Mouse (Mus musculus) spleen, postnatal 4 days (tissue): ENCODE data around the gene Blvra.
"Not testable (repeated sequence)": the region's sequence is repeated elsewhere in the genome, so short reads cannot be mapped to it uniquely, and the experiment has no call there.

Source experiments
- DNase-seq, 2 experiments: peaks; one replicate each; pipeline ENCODE4 v3.0.0; 2022; ENCODE audit warnings: low spot score in 2 of 2

Gene Blvra

DNA sequence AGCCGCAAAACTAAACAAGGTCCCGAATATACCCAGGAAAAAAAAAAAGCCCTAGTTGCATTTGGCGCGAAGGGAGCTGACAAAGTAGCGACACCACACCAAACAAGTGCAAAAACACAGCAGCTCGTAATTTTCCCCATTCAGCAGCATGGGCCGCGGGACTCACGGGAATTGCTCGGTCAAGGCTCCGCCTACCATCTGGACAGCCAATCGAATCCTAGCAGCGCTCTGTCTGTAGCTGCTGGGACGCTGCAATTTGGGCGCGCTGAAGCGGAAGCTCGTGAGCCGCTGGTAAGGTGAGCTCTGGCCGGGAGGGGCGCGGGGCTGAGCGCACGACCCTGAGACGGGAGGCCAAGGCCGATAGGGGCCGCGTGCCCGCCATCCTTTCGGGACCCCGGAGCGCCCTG lies at the start of gene Blvra:
Gene Blvra, plus strand, starts transcription at position 231 of the 407 bp plus-strand sequence.
- peak; percentile 87 to 92 for DNase-seq

DNA sequence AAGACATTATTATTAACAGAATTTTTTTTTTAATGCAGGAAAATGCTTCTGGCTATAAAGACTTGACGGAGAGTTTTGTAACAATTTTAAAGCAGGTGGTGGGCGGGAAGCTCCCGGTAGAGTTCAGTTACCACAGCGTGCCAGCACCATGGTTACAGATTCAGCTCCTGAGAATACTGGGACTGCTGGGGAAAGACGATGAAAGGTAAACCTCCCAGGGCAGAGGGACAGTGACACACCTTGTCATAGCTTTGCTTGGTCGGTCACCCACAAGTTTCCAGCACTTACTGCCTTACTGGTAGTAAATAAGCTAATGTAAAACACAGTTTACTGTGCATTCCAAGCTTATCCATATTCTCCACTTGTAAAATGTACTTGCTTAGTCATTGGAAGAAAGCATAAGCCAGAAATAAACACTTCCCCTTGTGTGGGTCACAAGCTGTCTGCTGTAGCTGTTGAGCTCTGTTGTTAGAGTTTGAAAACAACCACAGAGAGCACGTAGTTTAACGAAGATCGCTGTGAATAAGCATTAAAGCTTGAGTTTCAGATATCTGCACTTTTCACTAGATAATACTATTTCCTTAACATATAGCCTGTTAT lies 35.4 kb upstream of the Blvra start:
- DNase-seq: no peak

DNA sequence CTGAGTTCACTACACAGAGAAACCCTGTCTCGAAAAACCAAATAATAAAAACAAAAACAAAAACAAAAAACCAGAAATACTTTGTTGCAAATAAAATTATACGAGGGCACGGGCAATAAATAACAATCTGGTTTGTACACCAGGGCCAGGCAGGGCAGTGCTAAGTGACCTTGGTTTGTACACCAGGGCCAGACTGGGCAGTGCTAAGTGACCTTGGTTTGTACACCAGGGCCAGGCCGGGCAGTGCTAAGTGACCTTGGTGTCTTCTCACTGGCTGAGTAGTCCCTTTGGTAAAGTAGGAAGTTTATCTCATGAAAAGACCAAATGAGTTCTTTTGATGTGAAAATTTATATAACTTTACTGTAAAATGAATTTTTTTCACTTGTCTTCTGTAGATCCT lies 33.2 kb upstream of the Blvra start:
- no peak for DNase-seq

DNA sequence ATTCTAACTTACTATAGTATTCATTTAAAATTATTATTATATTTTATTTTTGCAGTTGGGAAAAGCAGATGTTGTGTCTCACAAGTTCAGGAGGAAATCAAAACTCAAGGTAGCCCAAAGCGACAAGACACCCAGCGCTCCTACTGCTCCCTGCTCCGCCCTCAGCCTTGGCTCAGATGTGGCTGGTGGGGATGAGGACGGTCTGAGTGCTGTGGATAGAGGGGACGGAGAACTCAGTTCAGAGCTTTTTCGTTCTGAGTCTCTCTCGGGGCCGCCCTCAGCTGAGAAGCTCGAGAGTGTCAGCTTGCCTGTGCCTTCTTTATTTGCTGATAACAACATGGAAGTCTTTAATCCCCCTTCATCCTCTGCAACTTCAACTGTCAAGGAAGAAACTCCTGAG lies 9.0 kb upstream of the Blvra start:
- DNase-seq: peak in 1 of 2 experiments; percentile 54

DNA sequence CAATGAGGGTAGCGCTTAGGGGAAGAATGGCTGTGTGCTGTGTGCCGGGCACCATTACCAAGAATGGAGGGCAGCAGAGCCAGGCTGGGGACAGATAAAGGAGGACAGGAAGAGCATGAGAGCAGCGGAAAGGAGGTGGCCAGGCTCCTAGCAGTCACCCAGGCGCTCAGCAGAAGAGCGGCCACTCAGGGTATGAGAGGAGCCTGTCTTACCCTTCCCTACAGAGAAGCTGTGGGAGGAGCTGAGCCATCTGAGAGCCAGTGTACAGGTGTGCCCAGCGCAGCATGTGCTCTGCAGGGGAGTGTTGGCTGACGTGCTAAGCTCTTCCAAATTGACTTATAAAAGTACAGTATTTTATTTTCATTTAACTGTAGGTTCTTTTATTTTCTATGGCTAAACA lies 1.7 kb upstream of the Blvra start:
- peak in 1 of 2 experiments; percentile 55 for DNase-seq

DNA sequence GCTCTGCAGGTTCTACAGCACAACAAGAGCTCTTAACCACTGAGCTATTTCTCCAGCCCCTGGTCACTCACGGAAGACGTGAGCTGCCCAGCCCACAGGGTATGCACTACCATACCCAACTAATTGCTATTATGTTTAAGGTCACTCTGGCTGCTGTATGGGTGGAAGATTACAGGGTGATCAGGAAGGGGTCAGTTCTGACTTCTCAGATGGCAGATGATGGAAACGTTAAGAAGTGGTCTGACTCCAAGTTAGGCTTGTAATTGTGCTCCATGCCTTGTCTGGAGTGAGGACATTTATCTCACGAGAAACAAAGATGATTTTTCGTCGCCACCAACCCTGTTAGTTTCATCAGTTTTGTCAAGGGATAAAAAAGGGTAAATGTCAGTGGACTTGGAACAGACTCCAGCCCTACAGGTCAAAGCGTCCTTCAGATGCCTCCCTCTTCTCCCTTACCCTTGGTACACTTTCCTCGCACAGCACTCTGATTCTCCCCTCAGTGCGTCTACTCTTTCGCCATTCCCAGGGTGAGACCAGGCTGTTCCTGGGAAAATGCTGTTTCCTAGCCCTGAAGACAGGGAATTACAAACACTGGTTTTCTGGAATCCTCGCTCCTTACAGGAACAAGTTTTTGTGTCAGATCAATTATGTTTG lies 557 bp upstream of the Blvra start:
- peak in 1 of 2 experiments; percentile 56 for DNase-seq

DNA sequence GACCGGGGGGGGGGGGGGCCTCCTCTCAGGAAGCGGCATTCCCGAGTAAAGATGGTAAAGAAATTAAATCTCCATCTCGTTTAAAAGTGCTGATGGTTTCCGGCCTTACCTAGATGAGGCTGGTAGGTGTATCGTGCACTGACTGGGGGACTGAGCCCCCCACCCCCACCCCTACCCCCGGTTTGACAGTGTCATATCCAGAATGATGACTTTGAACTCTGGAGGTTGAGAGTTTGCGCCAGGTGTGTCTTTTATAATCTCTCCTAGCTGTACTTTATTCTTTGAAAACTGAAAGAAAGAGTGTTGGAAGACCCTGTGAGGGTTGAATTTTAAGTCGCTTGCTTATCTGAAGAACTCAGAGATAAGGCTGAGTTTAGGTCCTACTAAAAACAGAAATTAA lies 414 bp downstream of the Blvra start:
- no peak for DNase-seq

DNA sequence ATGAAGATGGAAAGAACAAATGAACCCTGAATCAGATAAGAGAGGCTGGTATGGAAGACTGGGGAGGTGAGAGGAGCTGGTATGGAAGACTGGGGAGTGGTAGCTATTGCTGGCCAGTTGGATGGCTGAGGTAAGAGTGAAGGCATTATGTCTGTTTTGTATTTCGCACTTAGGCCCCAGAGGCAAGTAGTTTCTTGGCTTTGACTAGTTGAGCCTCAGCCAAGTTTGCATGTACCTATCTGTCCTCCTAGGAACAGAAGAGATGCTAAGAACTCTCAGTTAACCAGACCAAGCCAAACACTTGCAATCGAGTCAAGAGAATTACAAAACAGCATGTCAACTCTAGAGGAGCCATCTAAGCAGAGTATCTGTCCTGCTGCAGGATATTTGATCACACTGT lies 3.7 kb downstream of the Blvra start:
- no peak for DNase-seq

DNA sequence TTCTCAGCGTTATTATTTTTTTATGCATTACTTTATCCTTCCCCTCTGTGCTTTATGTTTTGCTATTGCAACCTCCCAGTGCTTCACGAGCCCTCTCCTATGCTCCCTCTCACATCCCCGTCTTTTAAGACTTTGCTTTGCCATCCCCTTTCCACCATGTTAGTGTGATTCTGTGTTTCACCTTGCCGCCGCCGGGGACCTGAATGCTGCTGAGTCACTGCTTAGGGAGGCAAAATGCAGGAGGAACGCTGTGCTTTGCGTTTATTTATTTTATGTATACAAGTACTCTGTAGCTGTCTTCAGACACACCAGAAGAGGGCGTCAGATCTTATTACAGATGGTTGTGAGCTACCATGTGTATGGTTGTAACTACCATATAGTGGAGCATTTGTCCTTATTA lies 7.1 kb downstream of the Blvra start:
- no peak for DNase-seq

DNA sequence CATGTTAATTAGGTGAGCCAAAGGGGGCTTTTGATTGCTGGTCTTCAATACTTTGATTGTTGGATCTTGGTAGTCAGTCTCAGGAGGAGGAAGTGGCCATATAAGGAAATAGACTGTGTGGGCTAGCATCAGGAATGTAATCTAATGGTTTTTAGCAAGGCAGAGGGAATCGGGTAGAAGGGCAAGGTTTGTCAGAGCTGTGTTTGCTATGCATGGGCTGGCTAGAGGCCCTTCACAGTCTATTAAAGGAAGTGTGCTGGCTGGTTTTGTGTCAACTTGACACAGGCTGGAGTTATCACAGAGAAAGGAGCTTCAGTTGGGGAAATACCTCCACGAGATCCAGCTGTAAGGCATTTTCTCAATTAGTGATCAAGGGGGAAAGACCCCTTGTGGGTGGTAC lies 8.6 kb downstream of the Blvra start:
- not testable (repeated sequence) for DNase-seq

DNA sequence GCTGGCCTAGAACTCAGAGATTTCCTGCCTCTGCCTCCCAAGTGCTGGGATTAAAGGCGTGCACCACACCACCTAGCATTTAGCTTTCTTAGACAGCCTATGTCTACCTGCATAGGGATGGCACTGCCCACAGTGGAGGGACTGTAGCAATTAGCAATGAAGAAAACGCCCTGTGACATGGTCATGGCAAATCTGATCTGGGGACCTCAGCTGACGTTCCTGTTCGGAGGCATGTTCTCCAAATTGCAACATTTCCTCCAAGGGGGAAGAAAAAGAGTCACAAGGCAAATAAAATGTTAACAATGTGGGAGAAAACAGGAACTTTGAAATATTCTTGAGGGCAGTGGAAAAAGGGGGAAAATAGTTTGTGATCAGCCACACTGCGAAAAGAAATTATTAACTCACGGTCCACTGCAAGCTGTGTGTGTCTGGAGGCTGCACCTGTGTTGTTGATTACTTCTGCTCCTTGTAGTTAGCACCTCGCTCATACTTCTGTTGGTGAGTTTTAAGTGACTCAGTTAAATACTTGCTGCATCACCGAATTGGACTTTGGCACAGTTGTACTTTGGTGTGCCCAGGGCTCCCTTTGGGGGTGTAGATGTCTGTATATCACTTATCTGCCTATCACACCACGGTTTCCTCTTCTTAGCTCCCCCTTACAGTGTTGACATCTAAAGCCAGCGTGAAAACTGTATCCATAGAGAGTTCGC lies 9.6 kb downstream of the Blvra start:
- DNase-seq: no peak

DNA sequence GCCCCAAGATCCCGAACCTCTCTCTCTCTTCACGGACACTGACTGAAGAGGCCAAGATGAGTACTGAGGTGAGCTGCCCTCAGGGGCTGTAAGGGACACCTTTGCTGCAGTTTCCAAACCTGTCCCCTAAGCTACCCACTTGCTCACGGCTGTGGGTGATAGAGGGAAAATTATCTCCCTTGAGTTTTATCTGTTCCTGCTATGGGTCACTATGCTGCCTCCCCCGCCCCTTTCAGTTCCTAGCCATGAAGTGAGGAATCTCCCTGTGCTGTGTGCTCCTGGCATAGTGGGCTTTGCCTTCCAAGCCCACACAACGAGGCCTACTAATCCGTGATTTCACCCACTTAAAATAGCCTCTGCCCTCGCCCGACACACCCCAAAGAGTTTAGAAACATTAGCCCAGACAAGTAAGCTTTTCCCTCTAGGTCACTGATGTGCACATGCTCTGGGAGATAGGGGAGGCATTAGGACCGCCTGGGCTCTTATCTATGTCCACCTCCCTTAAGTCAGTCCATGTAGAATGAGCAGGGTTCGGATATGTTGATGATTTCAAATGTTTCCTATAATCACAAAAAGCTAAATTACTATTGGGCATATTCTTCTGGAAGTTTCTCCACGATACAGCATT lies 10.2 kb downstream of the Blvra start:
- DNase-seq: no peak

DNA sequence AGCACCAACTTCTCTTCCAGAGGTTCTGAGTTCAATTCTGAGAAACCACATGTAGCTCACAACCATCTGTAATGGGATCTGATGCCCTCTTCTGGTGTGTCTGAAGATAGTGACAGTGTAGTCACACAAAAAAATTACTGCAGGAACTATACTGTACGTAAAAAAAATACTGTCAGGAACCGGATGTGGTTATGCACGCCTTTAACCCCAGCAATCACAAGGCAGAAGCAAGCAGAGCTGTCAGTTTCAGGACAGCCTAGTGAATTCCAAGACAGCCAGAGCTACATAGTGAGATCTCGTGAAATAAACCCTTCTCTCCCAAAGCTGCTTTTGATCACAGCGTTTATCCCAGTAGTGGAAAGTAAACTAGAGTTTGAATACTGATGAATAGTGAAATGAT lies 15.8 kb downstream of the Blvra start:
- DNase-seq: no peak

DNA sequence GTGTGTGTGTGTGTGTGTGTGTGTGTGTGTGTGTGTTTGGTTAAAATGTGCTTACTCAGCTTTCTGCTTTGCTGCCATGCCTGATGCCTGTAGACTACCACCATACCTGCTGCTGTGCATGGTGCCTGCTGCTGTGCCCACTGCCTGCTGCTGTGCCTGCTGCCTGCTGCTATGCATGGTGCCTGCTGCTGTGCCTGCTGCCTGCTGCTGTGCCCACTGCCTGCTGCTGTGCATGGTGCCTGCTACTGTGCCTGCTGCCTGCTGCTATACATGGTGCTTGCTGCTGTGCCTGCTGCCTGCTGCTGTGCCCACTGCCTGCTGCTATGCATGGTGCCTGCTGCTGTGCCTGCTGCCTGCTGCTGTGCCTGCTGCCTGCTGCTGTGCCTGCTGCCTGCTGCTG lies 19.7 kb downstream of the Blvra start:
- peak in 1 of 2 experiments; percentile 33 for DNase-seq

DNA sequence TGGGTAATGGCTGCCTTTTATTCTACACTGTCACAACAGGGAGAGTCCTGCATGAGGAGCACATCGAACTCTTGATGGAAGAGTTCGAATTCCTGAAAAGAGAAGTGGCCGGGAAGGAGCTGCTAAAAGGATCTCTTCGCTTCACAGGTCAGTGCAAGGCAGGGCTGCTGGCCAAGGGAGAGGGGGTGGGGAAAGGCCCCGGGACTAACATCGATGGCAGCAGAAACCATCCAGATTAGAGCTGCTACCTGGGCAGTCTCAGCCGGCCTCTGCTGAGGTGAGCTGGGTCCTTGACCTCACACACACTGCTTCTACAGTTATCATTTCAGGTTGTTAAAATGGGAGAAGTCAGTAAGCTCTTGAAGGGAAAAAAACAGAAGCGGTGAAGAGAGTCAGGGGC lies 21.5 kb downstream of the Blvra start:
- DNase-seq: no peak

DNA sequence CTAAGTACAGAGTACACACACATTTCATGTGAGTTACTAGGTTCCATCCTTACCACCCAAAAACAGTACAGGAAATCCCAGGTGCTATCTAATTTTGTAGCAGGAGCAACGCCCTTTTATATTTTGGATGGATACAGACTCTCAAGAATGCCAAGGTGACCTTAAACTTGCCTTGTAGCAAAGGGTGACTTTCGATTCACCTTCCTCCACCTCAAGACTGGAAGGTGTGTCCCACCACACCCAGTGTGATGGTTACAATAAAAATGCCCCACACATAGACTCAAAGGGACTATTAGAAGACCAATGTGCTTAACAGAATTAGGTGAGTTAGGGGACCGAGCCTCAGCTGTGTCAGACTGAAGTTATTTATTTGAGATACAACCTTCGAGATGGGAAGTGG lies 38.5 kb downstream of the Blvra start:
- DNase-seq: no peak

DNA sequence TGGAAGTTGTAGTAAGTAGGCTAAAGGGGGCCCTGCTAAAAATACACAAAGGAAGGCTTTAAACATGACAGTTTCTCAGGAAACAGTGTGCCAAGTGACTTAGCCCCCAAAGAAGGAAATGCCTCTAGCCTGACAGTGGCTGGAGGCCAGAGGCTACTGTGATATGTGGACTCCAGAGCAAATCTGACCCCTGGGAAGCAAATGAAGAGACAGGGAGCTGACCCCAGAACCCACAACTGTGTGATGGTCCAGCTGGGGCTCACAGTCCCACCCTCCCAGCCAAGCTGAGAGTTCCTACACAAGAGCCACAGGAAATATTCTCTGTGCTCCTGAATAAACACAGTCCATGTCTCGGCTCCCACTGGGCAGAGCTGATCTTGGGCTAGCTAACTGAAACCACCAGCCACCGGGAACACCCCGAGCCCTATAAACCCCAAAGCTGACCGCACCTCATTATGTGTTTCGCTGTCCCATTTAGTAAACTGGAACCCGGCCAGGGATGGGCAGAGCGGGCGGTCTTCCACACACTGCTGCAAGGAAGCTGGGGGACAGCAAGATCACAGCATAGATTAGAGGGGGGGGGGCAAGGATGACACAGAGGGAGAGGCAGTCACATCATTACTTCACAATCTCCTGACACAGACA lies 51.2 kb downstream of the Blvra start:
- DNase-seq: no peak

DNA sequence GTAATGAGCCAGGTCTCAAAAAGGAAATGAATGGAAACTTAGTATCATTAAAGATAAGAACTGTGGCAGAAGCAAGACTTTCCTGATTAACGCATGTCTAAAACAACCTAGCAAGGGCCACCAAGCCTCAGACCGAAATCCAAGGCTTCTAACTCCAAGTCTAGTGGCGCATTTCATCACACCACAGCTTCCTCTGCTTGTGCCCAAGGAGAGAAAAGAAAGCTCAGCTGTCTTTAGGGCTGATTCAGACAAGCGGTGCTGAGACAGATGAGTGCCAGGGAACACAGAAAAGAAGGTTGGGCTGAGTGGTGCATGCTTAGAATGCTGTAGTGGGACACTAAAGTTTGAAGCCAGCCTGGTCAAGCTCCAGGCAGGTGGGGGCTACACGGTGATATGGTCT lies 58.5 kb downstream of the Blvra start:
- DNase-seq: no peak

DNA sequence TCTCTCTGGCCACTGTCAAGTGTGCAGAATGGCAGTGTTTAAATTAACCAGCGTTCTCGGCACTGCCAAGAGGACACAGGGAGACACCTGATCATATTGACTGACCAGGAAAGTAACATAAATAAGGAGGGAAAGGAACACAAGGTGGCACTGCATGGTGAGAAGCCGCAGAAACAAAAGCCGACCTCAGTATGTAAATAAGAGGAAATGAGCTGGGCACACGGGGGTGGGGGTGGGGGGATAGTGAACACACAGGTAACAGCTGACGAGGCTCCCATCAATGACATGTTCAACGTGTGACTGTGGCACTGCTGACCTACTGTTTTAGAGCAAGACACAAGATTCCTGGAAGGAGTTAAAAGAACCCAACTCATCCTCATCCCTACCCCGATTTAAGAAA lies 60.9 kb downstream of the Blvra start:
- no peak for DNase-seq

DNA sequence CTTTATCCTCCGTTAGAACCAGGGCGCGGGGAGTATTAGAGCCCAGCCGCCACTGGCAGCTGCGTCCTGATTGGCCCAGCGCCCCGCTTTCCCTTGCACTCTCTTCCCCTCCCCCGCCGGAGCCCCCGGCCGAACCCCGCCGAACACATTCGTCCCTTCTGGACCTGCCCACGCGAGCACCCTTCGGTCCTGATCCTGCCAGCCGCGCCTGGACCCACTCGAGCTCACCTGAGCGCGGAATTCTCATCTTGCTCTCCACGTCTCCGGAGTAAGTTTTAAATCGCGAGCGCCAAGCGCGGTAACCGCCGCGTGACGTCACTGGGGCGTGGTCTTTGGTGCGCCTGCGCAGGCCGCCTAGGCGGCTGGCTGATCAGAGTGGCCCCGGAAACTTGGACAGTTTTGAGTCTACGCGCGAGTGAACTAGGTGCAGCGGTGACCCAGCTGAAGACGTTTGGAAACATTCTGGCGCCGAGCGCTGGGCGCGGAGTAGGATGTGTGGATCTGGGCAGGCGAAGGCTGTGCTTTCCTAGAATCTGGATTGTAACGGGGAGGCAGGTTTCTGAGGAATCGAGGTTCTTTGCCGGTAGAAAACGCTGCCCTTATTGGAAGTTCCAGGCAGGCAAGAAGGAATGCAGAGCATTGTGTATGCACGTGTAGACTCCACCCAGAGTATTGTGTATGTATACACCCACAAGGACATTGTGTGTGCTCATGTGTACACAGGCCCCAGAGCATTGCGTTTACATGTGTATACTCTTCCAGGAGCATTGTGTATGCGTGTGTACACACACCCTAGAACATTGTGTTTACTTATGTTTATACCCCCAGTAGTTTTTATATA lies 63.4 kb downstream of the Blvra start, which contains the start of gene Ncaph:
Gene Ncaph, minus strand, starts transcription at position 334 of the 841 bp plus-strand sequence.
- DNase-seq: peak; percentile 97 to 99

DNA sequence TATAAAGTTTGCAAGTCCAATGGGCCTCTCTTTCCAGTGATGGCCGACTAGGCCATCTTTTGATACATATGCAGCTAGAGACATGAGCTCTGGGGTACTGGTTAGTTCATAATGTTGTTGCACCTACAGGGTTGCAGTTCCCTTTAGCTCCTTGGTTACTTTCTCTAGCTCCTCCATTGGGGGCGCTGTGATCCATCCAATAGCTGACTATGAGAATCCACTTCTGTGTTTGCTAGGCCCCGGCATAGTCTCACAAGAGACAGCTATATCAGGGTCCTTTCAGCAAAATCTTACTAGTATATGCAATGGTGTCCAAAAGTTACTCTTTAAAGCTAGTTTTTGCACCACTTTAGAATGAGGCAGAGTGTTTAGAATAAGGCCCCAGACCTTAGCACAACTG lies 64.8 kb downstream of the Blvra start:
- DNase-seq: not testable (repeated sequence)
